Mouse (Mus musculus) limb, embryonic 15.5 days (tissue): ENCODE data around the gene Caap1. TPM values are rescaled to one million over a fixed set of nuclear protein-coding genes. Genes with fewer than 3 reads are reported as not detected.

ENCODE experiments used
- ATAC-seq: fragments of 200-750 bp; cut with Nextera tagmentation; 2 replicates; pipeline ENCODE4 v1.8.0; 2017; ENCODE audit warnings: low read depth, moderate TSS enrichment; ENCODE audit not compliant: insufficient number of reproducible peaks, low FRiP score, low TSS enrichment
- H3K27ac ChIP-seq: fragments of 300-500 bp; sonication (generic); 2 replicates; pipeline ENCODE4 v1.5.1; 2015; ENCODE audit warnings: moderate library complexity, mild to moderate bottlenecking, inconsistent platforms
- H3K27me3 ChIP-seq: fragments of 300-500 bp; sonication (generic); 2 replicates; pipeline ENCODE4 v1.6.1; 2015; ENCODE audit warnings: inconsistent platforms
- H3K36me3 ChIP-seq: fragments of 300-500 bp; sonication (generic); 2 replicates; pipeline ENCODE4 v1.6.1; 2015; ENCODE audit warnings: inconsistent platforms
- H3K4me1 ChIP-seq: fragments of 300-500 bp; sonication (generic); 2 replicates; pipeline ENCODE4 v1.6.1; 2015; ENCODE audit warnings: inconsistent platforms
- H3K4me2 ChIP-seq: fragments of 300-500 bp; sonication (generic); 2 replicates; pipeline ENCODE4 v1.6.1; 2015; ENCODE audit warnings: mild to moderate bottlenecking, inconsistent platforms
- H3K4me3 ChIP-seq: fragments of 300-500 bp; sonication (generic); 2 replicates; pipeline ENCODE4 v1.5.1; 2015; ENCODE audit warnings: mild to moderate bottlenecking, inconsistent platforms
- H3K9ac ChIP-seq: fragments of 300-500 bp; sonication (generic); 2 replicates; pipeline ENCODE4 v1.6.1; 2015; ENCODE audit warnings: inconsistent platforms
- H3K9me3 ChIP-seq: fragments of 300-500 bp; sonication (generic); 2 replicates; pipeline ENCODE4 v1.6.1; 2016; ENCODE audit warnings: inconsistent platforms
- WGBS: fragments of 180-500 bp; shearing (Covaris S2); methylation state at CpG from one replicate; pipeline ENCODE4 v1.1.7; 2015; 5-methylcytosine and 5-hydroxymethylcytosine counted together
- polyA plus RNA-seq: library from polyadenylated mRNA; unstranded; fragments of >200 nt; fragmentation: Nextera tagmentation; extraction: Ambion mirVana; gene quantifications from 2 replicates; pipeline ENCODE4 v1.2.1, GENCODE M21; 2015

The Caap1 gene
- polyA plus RNA-seq, result 13.0 and 16.2 TPM in 2 replicates

GRCm38 (mm10) chr4:94556265-94557054, at the start of gene Caap1, which contains the start of gene Gm10306:
Gene Caap1, minus strand, starts transcription at chr4:94556796.
Gene Gm10306, plus strand, starts transcription at chr4:94556546.
- Histone ChIP-seq H3K4me3 (peak within 1 kb of the TSS; percentile 100), H3K4me2 (peak within 1 kb of the TSS; percentile 56), H3K4me1 (peaks cover 5% of the 10 kb centered on the region), H3K27ac (peak within 1 kb of the TSS; percentile 83), H3K27me3 (no peaks in the 10 kb centered on the region), H3K9me3 (no peaks in the 10 kb centered on the region), H3K36me3 (no peaks in the 10 kb centered on the region), H3K9ac (peak within 1 kb of the TSS; percentile 77)
- WGBS, result under 1% methylated on average over 79 of the region's 83 CpGs
- ATAC-seq, result peak; percentile 90

DNA sequence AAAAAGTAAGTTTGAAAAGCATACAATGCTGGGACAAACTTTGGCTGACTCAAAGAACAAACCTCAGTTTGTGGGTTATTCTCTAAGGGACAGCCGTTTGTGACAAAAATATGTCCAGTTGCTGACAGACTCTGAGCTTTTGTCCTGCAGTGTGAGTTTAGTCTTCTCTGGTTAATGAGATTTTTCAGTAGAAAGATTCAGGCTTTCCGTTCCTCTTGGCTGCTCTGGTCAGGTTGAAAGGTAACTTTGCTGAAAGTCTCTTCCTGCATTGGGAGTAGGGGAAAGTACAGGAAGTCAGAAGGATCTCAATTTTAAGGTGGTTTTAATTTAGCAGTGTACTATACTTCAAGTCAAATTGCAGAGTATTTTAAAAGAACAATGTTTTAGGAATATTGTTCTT, 49.0 kb upstream of the Caap1 start:
- Histone ChIP-seq H3K9ac (no peak overlapping the region), H3K4me2 (no peak overlapping the region), H3K27me3 (no peaks in the 10 kb centered on the region), H3K36me3 (no peaks in the 10 kb centered on the region), H3K4me1 (peaks cover 13% of the 10 kb centered on the region), H3K4me3 (no peak overlapping the region), H3K27ac (no peak overlapping the region), H3K9me3 (no peaks in the 10 kb centered on the region)
- WGBS, result 88% methylated on average over 2 of the region's 2 CpGs
- ATAC-seq, result no peak

GRCm38 (mm10) chr4:94604452-94605019, 47.9 kb upstream of the Caap1 start:
- Histone ChIP-seq H3K9me3 (no peaks in the 10 kb centered on the region), H3K4me3 (no peak overlapping the region), H3K4me1 (peaks cover 13% of the 10 kb centered on the region), H3K9ac (no peak overlapping the region), H3K27me3 (no peaks in the 10 kb centered on the region), H3K36me3 (no peaks in the 10 kb centered on the region), H3K27ac (no peak overlapping the region), H3K4me2 (no peak overlapping the region)
- ATAC-seq, result no peak
- 81% methylated on average over 2 of the region's 2 CpGs for WGBS

DNA sequence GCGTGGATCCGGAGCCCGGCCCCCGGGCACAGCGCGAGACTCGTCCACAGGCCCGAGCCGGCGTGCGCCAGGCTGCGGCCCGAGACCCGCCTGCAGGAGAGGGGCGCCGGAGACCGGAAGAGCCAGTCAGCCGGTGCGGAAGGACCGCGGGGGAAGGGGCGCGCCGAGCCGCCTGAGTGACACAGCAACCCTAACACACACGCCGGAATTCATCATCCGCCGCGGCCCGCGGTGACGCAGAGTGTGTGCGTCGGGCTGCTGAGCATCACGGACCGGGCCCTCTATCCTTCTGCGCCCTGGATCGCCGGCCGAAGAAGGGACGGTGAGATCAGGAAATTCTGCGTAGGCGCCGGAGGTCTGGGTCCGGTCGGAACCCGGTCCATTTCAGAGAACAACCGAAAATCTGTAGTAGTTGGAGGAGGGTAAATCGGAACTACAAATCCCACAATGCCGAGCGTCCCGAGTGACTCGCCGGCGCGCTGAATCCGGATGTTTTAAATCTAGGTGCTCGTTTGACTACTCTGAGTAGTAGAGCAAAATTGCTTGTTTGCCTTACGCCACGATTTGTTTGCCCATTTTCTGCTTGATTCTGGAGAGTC, 46.5 kb upstream of the Caap1 start, which contains the start of gene Plaa:
Gene Plaa (minus strand): TSS at position 214 of the 599 bp plus-strand sequence.
- WGBS, result under 1% methylated on average over 61 of the region's 61 CpGs
- ATAC-seq, result peak; percentile 98
- Histone ChIP-seq H3K27ac (peak within 1 kb of the TSS; percentile 92), H3K4me3 (peak within 1 kb of the TSS; percentile 68), H3K9ac (peak within 1 kb of the TSS; percentile 71), H3K4me1 (peaks cover 13% of the 10 kb centered on the region), H3K9me3 (no peaks in the 10 kb centered on the region), H3K27me3 (no peaks in the 10 kb centered on the region), H3K4me2 (peak within 1 kb of the TSS; percentile 74), H3K36me3 (no peaks in the 10 kb centered on the region)

- peak overlapping the region; percentile 68 for H3K4me3 ChIP-seq
- H3K36me3 ChIP-seq, result no peaks in the 10 kb centered on the region
- WGBS, result under 1% methylated on average over 33 of the region's 33 CpGs
- H3K27me3 ChIP-seq, result no peaks in the 10 kb centered on the region
- H3K4me2 ChIP-seq, result peak overlapping the region; percentile 63
- no peaks in the 10 kb centered on the region for H3K9me3 ChIP-seq
- peaks cover 13% of the 10 kb centered on the region for H3K4me1 ChIP-seq
- peak; percentile 45 for ATAC-seq
- H3K9ac ChIP-seq, result peak overlapping the region; percentile 71
- peak overlapping the region; percentile 92 for H3K27ac ChIP-seq
These were observed 46.0 kb upstream of the Caap1 start for GRCm38 (mm10) chr4:94602496-94603030.

- H3K9ac ChIP-seq, result no peak overlapping the region
- no peak for ATAC-seq
- no peaks in the 10 kb centered on the region for H3K27me3 ChIP-seq
- H3K4me1 ChIP-seq, result peaks cover 13% of the 10 kb centered on the region
- no peaks in the 10 kb centered on the region for H3K9me3 ChIP-seq
- no peak overlapping the region for H3K27ac ChIP-seq
- H3K36me3 ChIP-seq, result no peaks in the 10 kb centered on the region
- H3K4me2 ChIP-seq, result no peak overlapping the region; the same call in 1 of the 2 replicates
- 80% methylated on average over 4 of the region's 4 CpGs for WGBS
- H3K4me3 ChIP-seq, result no peak overlapping the region
These were observed 44.8 kb upstream of the Caap1 start for GRCm38 (mm10) chr4:94601395-94601794.

DNA sequence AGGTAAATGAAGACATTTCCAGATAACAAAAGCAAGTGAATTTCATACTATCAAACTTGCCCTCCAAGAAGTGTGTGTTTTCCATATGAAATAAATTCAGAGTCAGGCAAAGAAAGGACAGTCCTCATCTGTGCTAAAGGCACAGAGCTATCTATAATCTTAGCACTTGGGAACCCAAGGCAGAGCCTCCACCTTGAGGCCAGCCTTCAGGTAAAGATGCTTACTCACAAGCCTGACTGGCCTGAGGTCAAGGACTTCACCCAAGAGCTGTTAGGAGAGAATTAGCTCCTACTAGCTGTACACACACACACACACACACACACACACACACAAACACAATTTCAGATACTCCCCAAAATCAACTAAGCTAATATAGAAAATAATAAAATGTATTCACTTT, 36.1 kb upstream of the Caap1 start:
- Histone ChIP-seq H3K27me3 (no peaks in the 10 kb centered on the region), H3K4me3 (no peak overlapping the region), H3K4me2 (no peak overlapping the region), H3K27ac (no peak overlapping the region), H3K36me3 (no peaks in the 10 kb centered on the region), H3K4me1 (no peaks in the 10 kb centered on the region; the same call in 1 of the 2 replicates), H3K9ac (no peak overlapping the region), H3K9me3 (no peaks in the 10 kb centered on the region)
- no peak for ATAC-seq

GRCm38 (mm10) chr4:94591765-94592381, 35.3 kb upstream of the Caap1 start:
- 85% methylated on average over 4 of the region's 4 CpGs for WGBS
- ATAC-seq, result no peak
- H3K9me3 ChIP-seq, result no peaks in the 10 kb centered on the region

GRCm38 (mm10) chr4:94572677-94573076, 16.1 kb upstream of the Caap1 start:
- peaks cover 46% of the 10 kb centered on the region for H3K36me3 ChIP-seq
- WGBS, result 94% methylated on average over 4 of the region's 4 CpGs

More at GRCm38 (mm10) chr4:94591765-94592381, 35.3 kb upstream of the Caap1 start:
- no peak overlapping the region for H3K4me3 ChIP-seq
- no peak overlapping the region for H3K27ac ChIP-seq
- no peaks in the 10 kb centered on the region for H3K27me3 ChIP-seq
- H3K4me2 ChIP-seq, result no peak overlapping the region
- H3K9ac ChIP-seq, result no peak overlapping the region
- H3K4me1 ChIP-seq, result no peaks in the 10 kb centered on the region; the same call in 1 of the 2 replicates
- H3K36me3 ChIP-seq, result no peaks in the 10 kb centered on the region

GRCm38 (mm10) chr4:94564297-94564696, 7.7 kb upstream of the Caap1 start:
- no peak overlapping the region for H3K4me2 ChIP-seq
- H3K27me3 ChIP-seq, result no peaks in the 10 kb centered on the region
- peaks cover 11% of the 10 kb centered on the region; the same call in 1 of the 2 replicates for H3K36me3 ChIP-seq
- H3K4me3 ChIP-seq, result no peak overlapping the region
- no peak overlapping the region for H3K9ac ChIP-seq
- no peak overlapping the region for H3K27ac ChIP-seq
- ATAC-seq, result no peak
- no peaks in the 10 kb centered on the region for H3K4me1 ChIP-seq
- H3K9me3 ChIP-seq, result no peaks in the 10 kb centered on the region

More at GRCm38 (mm10) chr4:94572677-94573076, 16.1 kb upstream of the Caap1 start:
- Histone ChIP-seq H3K27me3 (no peaks in the 10 kb centered on the region), H3K9ac (no peak overlapping the region), H3K4me2 (no peak overlapping the region), H3K4me3 (no peak overlapping the region), H3K4me1 (no peaks in the 10 kb centered on the region), H3K27ac (no peak overlapping the region), H3K9me3 (no peaks in the 10 kb centered on the region)
- no peak for ATAC-seq

DNA sequence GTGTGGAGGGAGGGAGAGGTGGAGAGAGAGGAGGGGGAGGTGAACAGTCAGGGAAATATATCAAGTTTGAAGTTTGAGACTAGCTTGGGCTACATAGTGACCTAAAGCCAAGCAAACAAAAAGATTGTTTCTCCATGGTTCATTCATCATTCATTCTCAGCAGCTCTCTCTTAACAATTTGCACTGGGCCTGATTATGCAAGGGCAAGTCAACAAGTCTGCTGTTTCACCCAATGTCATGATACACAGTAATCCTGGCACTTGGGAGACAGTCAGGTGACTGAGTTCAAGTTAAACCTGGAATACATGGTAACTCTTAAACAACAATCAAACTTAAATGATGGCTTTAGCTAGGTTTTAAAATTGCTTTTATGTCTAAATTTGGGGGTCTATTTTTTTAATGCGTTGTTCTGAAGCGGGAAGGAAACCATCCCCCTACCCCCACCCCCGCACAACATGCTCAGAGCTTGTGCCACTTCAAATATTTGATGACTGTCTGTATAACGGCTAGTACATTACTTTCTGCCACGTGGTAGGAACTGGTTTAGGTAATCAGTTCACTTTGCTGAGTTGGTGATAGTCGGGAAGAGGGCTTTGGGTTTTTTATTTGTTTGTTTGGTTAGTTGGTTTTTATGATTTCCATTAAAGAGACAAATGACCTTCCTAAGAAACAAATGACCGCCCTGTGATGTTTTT, 5.5 kb upstream of the Caap1 start:
- WGBS, result 66% methylated on average over 7 of the region's 7 CpGs
- Histone ChIP-seq H3K27me3 (no peaks in the 10 kb centered on the region), H3K4me1 (no peaks in the 10 kb centered on the region), H3K9me3 (no peaks in the 10 kb centered on the region), H3K9ac (no peak overlapping the region), H3K27ac (no peak overlapping the region), H3K4me2 (no peak overlapping the region), H3K4me3 (no peak overlapping the region), H3K36me3 (0 out of 2 replicates have a peak, but pooled peaks cover 3% of the 10 kb centered on the region)
- no peak for ATAC-seq
